Mouse (Mus musculus) fibroblast of lung, adult 2 months (primary cell): ENCODE results near the gene Naa20.
A peak's percentile ranks its signal among the peaks of the same experiment; 100 is the strongest.

Experiments
- DNase-seq: peaks from one replicate; pipeline ENCODE4 v3.0.0-alpha.2; 2011; ENCODE audit warnings: low read depth

Naa20 gene

GRCm38 (mm10) chr2:145901861-145902260 lies at the start of gene Naa20:
TSS of gene Naa20 (plus strand) at chr2:145902099.
- DNase-seq: no peak

- DNase-seq: no peak
These were observed 46.1 kb upstream of the Naa20 start for GRCm38 (mm10) chr2:145855831-145856230.

- no peak for DNase-seq
These were observed 44.0 kb upstream of the Naa20 start for GRCm38 (mm10) chr2:145857864-145858263.

GRCm38 (mm10) chr2:145859442-145859931 lies 42.4 kb upstream of the Naa20 start:
- peak; percentile 63 for DNase-seq

GRCm38 (mm10) chr2:145859932-145860801 lies 41.7 kb upstream of the Naa20 start:
- DNase-seq: peak; percentile 83

GRCm38 (mm10) chr2:145861193-145862123 lies 40.4 kb upstream of the Naa20 start:
- no peak for DNase-seq

- DNase-seq: no peak
These were observed 39.6 kb upstream of the Naa20 start for GRCm38 (mm10) chr2:145862206-145862817.

- DNase-seq: no peak
These were observed 36.6 kb upstream of the Naa20 start for GRCm38 (mm10) chr2:145865344-145865743.

- DNase-seq: no peak
These were observed 35.7 kb upstream of the Naa20 start for GRCm38 (mm10) chr2:145866238-145866637.

- no peak for DNase-seq
These were observed 35.0 kb upstream of the Naa20 start for GRCm38 (mm10) chr2:145866695-145867449.

GRCm38 (mm10) chr2:145871308-145871707 lies 30.6 kb upstream of the Naa20 start:
- no peak for DNase-seq

- no peak for DNase-seq
These were observed 29.8 kb upstream of the Naa20 start for GRCm38 (mm10) chr2:145872099-145872498.

GRCm38 (mm10) chr2:145873953-145874352 lies 27.9 kb upstream of the Naa20 start:
- no peak for DNase-seq

GRCm38 (mm10) chr2:145874879-145875482 lies 26.9 kb upstream of the Naa20 start:
- no peak for DNase-seq

GRCm38 (mm10) chr2:145877191-145877590 lies 24.7 kb upstream of the Naa20 start:
- DNase-seq: no peak

- DNase-seq: peak; percentile 74
These were observed 20.8 kb upstream of the Naa20 start for GRCm38 (mm10) chr2:145880887-145881747.

GRCm38 (mm10) chr2:145881932-145882331 lies 20.0 kb upstream of the Naa20 start:
- DNase-seq: no peak

GRCm38 (mm10) chr2:145882398-145882797 lies 19.5 kb upstream of the Naa20 start:
- no peak for DNase-seq

- DNase-seq: peak; percentile 86
These were observed 17.6 kb upstream of the Naa20 start for GRCm38 (mm10) chr2:145884036-145884912.
